Mouse (Mus musculus): ENCODE data around the gene Baiap2l1. TPM values are rescaled to one million over a fixed set of nuclear protein-coding genes. Genes with fewer than 3 reads are reported as not detected.

Baiap2l1 gene
- total and polyA plus RNA-seq, 2 experiments from 2014 or later = 0.63 to 1.9 TPM

DNA sequence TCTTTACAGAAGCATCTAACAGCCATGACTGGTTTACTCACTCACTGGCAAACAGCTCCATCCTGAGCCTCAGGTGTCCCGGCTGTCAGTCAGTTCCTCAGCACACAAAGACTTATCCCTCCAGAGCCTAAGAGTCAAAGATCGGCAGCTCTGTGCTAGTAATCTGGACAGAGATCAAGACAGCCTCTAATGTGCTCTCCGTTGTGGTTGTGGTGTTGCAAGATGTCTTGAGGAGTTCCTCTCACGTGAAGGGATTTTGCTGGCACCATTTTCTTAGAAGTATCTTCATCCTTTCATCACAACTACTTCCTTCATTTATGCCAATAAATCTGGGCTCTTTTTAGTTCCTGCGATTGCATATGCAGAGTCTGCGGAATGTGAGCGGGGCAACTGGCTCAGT, 45.7 kb downstream of the Baiap2l1 start:
- H3K36me3 ChIP-seq (ENCODE audit: insufficient read depth, low read length) = no peaks in the 10 kb centered on the region

DNA sequence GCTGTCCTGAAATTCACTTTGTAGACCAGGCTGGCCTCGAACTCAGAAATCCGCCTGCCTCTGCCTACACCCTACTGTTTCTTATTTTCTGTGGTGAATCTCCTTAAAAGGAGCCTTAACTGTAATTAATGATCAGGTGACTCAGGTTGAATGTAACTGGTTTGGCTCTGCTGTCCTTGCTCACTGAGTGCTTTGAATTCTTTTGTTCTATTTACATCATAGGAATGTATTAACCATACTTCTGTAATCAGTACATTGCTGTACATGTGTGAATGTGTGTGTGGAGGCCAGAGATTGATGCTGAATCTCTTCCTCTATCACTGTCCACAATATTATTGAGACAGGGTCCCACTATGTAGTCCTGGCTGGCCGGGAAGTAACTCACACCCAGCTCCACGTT, 49.0 kb downstream of the Baiap2l1 start:
- no peaks in the 10 kb centered on the region for H3K4me1 ChIP-seq (ENCODE audit: insufficient read depth, low read length)
- WGBS = 86% methylated on average over 4 of the region's 4 CpGs
- DNase-seq (ENCODE audit: low spot score) = no peak
- H3K27me3 ChIP-seq (ENCODE audit: insufficient read depth, low read length) = no peaks in the 10 kb centered on the region
- no peak for ATAC-seq
- H3K9ac ChIP-seq (replicated peaks; ENCODE audit: low read length) = no peak overlapping the region
- H3K27ac ChIP-seq = no peak overlapping the region
- H3K9me3 ChIP-seq (ENCODE audit: low read length) = no peaks in the 10 kb centered on the region
- no peak overlapping the region for H3K4me3 ChIP-seq (ENCODE audit: low read length)
- TF ChIP-seq CTCF (IDR thresholded peaks at IDR 0.05; ENCODE audit: low read depth) = no peak
- no peaks in the 10 kb centered on the region for H3K36me3 ChIP-seq (ENCODE audit: insufficient read depth, low read length)
- no peak overlapping the region for H3K4me2 ChIP-seq (ENCODE audit: low read depth, low read length)

More for the DNA sequence above, 45.7 kb downstream of the Baiap2l1 start:
- Histone ChIP-seq H3K4me3 (ENCODE audit: low read length) (no peak overlapping the region), H3K27ac (no peak overlapping the region), H3K9me3 (ENCODE audit: low read length) (no peaks in the 10 kb centered on the region), H3K4me2 (ENCODE audit: low read depth, low read length) (no peak overlapping the region), H3K27me3 (ENCODE audit: insufficient read depth, low read length) (no peaks in the 10 kb centered on the region), H3K4me1 (ENCODE audit: insufficient read depth, low read length) (no peaks in the 10 kb centered on the region), H3K9ac (replicated peaks; ENCODE audit: low read length) (no peak overlapping the region)
- ATAC-seq (no peak), DNase-seq (ENCODE audit: low spot score) (no peak)
- TF ChIP-seq CTCF (IDR thresholded peaks at IDR 0.05; ENCODE audit: low read depth) = no peak
- 89% methylated on average over 7 of the region's 7 CpGs for WGBS

DNA sequence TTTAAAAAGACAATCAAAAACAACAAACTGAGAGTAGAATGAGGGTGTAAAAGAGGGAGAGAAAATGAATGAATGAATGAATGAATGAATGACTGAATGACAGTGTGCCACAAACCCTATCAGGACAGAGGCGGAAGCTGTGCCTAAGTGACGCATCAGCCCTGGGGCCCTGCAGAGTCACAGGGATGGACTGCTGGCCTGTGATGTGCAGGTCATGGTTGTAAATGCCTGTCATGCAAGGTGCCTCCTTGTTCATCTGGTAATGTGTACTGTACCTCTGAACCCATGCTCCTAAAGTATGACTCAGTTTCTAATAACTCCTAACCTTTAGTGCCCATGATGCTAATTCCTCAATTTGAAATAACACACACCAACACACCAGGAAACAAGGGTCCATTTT, 54.8 kb downstream of the Baiap2l1 start:
- DNase-seq (ENCODE audit: low spot score) = no peak
- no peak for TF ChIP-seq CTCF (IDR thresholded peaks at IDR 0.05; ENCODE audit: low read depth)
- Histone ChIP-seq H3K9ac (replicated peaks; ENCODE audit: low read length) (no peak overlapping the region), H3K9me3 (ENCODE audit: low read length) (no peaks in the 10 kb centered on the region), H3K4me2 (ENCODE audit: low read depth, low read length) (no peak overlapping the region), H3K4me3 (ENCODE audit: low read length) (no peak overlapping the region), H3K27me3 (ENCODE audit: insufficient read depth, low read length) (no peaks in the 10 kb centered on the region), H3K27ac (no peak overlapping the region), H3K4me1 (ENCODE audit: insufficient read depth, low read length) (no peaks in the 10 kb centered on the region), H3K36me3 (ENCODE audit: insufficient read depth, low read length) (no peaks in the 10 kb centered on the region)
- WGBS = 95% methylated on average over 2 of the region's 2 CpGs
- ATAC-seq = no peak

DNA sequence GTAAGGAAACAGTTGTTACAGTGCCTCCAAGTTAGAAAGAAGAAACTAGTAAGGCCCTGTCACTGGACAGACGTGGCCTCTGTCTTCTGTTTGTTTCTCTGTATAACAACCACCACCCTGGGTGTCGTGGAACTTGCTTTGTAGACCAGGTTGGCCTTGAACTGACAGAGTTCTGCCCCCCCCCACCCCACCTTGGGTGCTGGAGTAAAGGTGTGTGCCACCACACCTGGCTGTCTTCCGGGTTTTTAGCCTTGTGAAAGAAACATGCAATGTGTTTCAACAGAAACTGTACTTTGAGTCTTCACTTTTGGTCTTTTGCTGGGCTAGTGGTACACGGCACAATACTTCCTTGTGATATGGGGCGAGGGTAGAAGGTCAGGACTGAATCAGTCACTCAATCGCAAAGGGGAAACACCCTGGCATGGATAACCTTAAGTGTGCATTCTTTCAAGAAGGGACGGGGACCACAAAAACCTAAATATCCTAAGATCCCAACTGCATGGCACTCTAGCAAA, 61.8 kb downstream of the Baiap2l1 start:
- Histone ChIP-seq H3K4me3 (ENCODE audit: low read length) (no peak overlapping the region), H3K36me3 (ENCODE audit: insufficient read depth, low read length) (no peaks in the 10 kb centered on the region), H3K27me3 (ENCODE audit: insufficient read depth, low read length) (no peaks in the 10 kb centered on the region), H3K27ac (no peak overlapping the region), H3K4me1 (ENCODE audit: insufficient read depth, low read length) (no peaks in the 10 kb centered on the region), H3K9ac (replicated peaks; ENCODE audit: low read length) (no peak overlapping the region), H3K4me2 (ENCODE audit: low read depth, low read length) (no peak overlapping the region), H3K9me3 (ENCODE audit: low read length) (no peaks in the 10 kb centered on the region)
- WGBS = 85% methylated on average over 7 of the region's 7 CpGs
- DNase-seq (ENCODE audit: low spot score) (no peak), ATAC-seq (no peak)
- no peak for TF ChIP-seq CTCF (IDR thresholded peaks at IDR 0.05; ENCODE audit: low read depth)

DNA sequence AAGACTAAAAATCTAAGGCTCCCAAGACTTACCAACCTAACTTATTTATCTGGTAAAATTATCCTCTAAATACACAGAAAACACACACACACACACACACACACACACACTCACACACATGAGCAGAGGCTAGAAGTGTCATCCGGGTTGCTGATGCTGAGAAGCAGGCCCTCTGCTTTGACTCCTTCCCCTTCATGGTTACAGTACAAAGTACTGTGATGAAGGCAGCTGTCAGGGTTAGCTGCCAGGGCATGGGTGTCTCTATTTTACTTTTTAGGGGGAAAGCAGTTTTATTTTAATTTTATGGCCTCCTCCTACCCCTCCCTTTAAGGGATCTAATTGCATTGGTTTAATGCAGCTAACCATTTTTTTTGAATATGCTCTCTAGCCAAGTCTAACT, 62.6 kb downstream of the Baiap2l1 start:
- no peak for DNase-seq (ENCODE audit: low spot score)
- 97% methylated on average over 1 of the region's 1 CpGs for WGBS
- Histone ChIP-seq H3K9me3 (ENCODE audit: low read length) (no peaks in the 10 kb centered on the region), H3K36me3 (ENCODE audit: insufficient read depth, low read length) (no peaks in the 10 kb centered on the region), H3K4me2 (ENCODE audit: low read depth, low read length) (no peak overlapping the region), H3K27ac (no peak overlapping the region), H3K27me3 (ENCODE audit: insufficient read depth, low read length) (no peaks in the 10 kb centered on the region), H3K4me1 (ENCODE audit: insufficient read depth, low read length) (no peaks in the 10 kb centered on the region), H3K4me3 (ENCODE audit: low read length) (no peak overlapping the region), H3K9ac (replicated peaks; ENCODE audit: low read length) (no peak overlapping the region)
- no peak for TF ChIP-seq CTCF (IDR thresholded peaks at IDR 0.05; ENCODE audit: low read depth)
- ATAC-seq = no peak

DNA sequence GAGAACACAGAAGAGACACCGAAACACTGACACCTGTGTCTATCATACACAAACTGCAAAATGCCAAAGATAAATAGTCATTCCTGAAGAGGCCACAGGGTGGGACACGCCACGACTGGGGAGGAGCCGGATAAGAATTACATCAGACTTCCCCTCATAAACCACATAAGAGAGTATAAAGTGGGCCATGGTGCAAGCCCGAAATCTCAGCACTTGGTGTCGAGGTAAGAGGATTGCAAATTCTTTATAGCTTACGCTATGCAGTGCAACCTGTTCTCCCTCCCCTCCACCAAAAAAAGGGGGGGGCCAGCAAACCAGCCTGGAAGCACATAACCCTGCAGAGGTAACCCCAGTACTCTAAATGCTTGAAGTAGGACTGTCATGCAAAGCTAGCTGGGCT, 63.0 kb downstream of the Baiap2l1 start:
- H3K27me3 ChIP-seq (ENCODE audit: insufficient read depth, low read length) = no peaks in the 10 kb centered on the region
- no peak for TF ChIP-seq CTCF (IDR thresholded peaks at IDR 0.05; ENCODE audit: low read depth)
- no peak overlapping the region for H3K27ac ChIP-seq
- DNase-seq (ENCODE audit: low spot score) (no peak), ATAC-seq (no peak)
- WGBS = 84% methylated on average over 7 of the region's 7 CpGs
- no peaks in the 10 kb centered on the region for H3K4me1 ChIP-seq (ENCODE audit: insufficient read depth, low read length)
- H3K36me3 ChIP-seq (ENCODE audit: insufficient read depth, low read length) = no peaks in the 10 kb centered on the region
- no peak overlapping the region for H3K9ac ChIP-seq (replicated peaks; ENCODE audit: low read length)
- no peaks in the 10 kb centered on the region for H3K9me3 ChIP-seq (ENCODE audit: low read length)
- H3K4me3 ChIP-seq (ENCODE audit: low read length) = no peak overlapping the region
- H3K4me2 ChIP-seq (ENCODE audit: low read depth, low read length) = no peak overlapping the region

DNA sequence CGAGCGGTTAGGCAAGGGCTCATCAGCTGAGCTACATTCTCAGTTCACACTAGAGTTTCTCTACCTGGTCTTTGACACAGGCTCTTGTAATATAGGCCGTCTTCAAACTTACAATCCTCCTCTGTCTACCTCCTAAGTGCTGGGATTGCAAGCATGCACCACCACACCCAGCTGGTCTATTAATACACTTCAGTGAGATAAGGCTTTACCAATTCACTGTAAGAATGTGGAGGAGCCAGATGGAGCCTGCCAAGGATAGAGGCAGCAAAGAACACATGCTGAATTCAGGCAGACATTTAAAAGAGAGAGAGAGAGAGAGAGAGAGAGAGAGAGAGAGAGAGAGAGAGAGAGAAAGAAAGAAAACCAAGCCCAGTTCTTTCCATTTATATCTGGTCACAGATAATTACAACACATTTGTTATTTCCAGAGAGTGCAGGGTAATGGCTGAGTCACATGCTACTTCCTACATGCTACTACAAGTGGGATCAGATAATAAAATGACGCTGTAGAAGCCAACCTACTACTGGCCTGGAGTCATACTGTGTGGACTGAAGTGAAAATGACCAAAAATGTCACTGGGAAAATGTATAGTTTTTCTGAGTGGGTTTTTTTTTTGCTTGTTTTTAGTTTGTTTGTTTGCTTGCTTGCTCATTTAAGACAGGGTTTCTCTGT, 68.0 kb downstream of the Baiap2l1 start:
- DNase-seq (ENCODE audit: low spot score) (no peak), ATAC-seq (no peak)
- WGBS = 89% methylated on average over 4 of the region's 4 CpGs
- H3K9me3 ChIP-seq (ENCODE audit: low read length) = no peaks in the 10 kb centered on the region
- no peak overlapping the region for H3K9ac ChIP-seq (replicated peaks; ENCODE audit: low read length)
- H3K36me3 ChIP-seq (ENCODE audit: insufficient read depth, low read length) = no peaks in the 10 kb centered on the region
- no peak for TF ChIP-seq CTCF (IDR thresholded peaks at IDR 0.05; ENCODE audit: low read depth)
- no peak overlapping the region for H3K4me3 ChIP-seq (ENCODE audit: low read length)
- no peaks in the 10 kb centered on the region for H3K27me3 ChIP-seq (ENCODE audit: insufficient read depth, low read length)
- no peak overlapping the region for H3K27ac ChIP-seq
- no peaks in the 10 kb centered on the region for H3K4me1 ChIP-seq (ENCODE audit: insufficient read depth, low read length)
- H3K4me2 ChIP-seq (ENCODE audit: low read depth, low read length) = no peak overlapping the region
